Mouse (Mus musculus) embryo, embryonic 10 days (tissue): ENCODE data around the gene Gm853.
"Not testable (repeated sequence)": the region's sequence is repeated elsewhere in the genome, so short reads cannot be mapped to it uniquely, and the experiment has no call there.

Source experiments
- DNase-seq: peaks from one replicate; pipeline ENCODE4 v3.0.0-alpha.2; 2015; ENCODE audit warnings: low spot score

Gm853 gene

GRCm38 (mm10) chr4:130222179-130222578, at the start of gene Gm853:
Gene Gm853 (minus strand): TSS chr4:130222401.
- no peak for DNase-seq

- no peak for DNase-seq
Measured at GRCm38 (mm10) chr4:130270611-130271347, 48.6 kb upstream of the Gm853 start.

- DNase-seq, result no peak
Measured at GRCm38 (mm10) chr4:130270089-130270488, 47.9 kb upstream of the Gm853 start.

- no peak for DNase-seq
Measured at GRCm38 (mm10) chr4:130268736-130269135, 46.5 kb upstream of the Gm853 start.

GRCm38 (mm10) chr4:130267069-130267468, 44.9 kb upstream of the Gm853 start:
- DNase-seq, result no peak

GRCm38 (mm10) chr4:130266601-130267000, 44.4 kb upstream of the Gm853 start:
- DNase-seq, result peak; percentile 56

- peak; percentile 82 for DNase-seq
Measured at GRCm38 (mm10) chr4:130264698-130265349, 42.6 kb upstream of the Gm853 start.

GRCm38 (mm10) chr4:130264131-130264530, 41.9 kb upstream of the Gm853 start:
- DNase-seq, result no peak

GRCm38 (mm10) chr4:130260406-130260805, 38.2 kb upstream of the Gm853 start:
- DNase-seq, result no peak

- peak; percentile 49 for DNase-seq
Measured at GRCm38 (mm10) chr4:130252441-130253157, 30.4 kb upstream of the Gm853 start.

- DNase-seq, result no peak
Measured at GRCm38 (mm10) chr4:130251763-130252162, 29.6 kb upstream of the Gm853 start.

- no peak for DNase-seq
Measured at GRCm38 (mm10) chr4:130251172-130251705, 29.0 kb upstream of the Gm853 start.

- DNase-seq, result no peak
Measured at GRCm38 (mm10) chr4:130248636-130249035, 26.4 kb upstream of the Gm853 start.

GRCm38 (mm10) chr4:130246132-130246531, 23.9 kb upstream of the Gm853 start:
- DNase-seq, result peak; percentile 93

- no peak for DNase-seq
Measured at GRCm38 (mm10) chr4:130244749-130245148, 22.5 kb upstream of the Gm853 start.

- DNase-seq, result not testable (repeated sequence)
Measured at GRCm38 (mm10) chr4:130243621-130244020, 21.4 kb upstream of the Gm853 start.

- no peak for DNase-seq
Measured at GRCm38 (mm10) chr4:130242956-130243355, 20.8 kb upstream of the Gm853 start.

GRCm38 (mm10) chr4:130240695-130241094, 18.5 kb upstream of the Gm853 start:
- DNase-seq, result peak; percentile 20

- DNase-seq, result no peak
Measured at GRCm38 (mm10) chr4:130237607-130238006, 15.4 kb upstream of the Gm853 start.

GRCm38 (mm10) chr4:130236361-130236760, 14.2 kb upstream of the Gm853 start:
- peak; percentile 25 for DNase-seq

- DNase-seq, result no peak
Measured at GRCm38 (mm10) chr4:130224071-130224470, 1.9 kb upstream of the Gm853 start.

- no peak for DNase-seq
Measured at GRCm38 (mm10) chr4:130220176-130220575, 2.0 kb downstream of the Gm853 start.

GRCm38 (mm10) chr4:130215392-130215791, 6.8 kb downstream of the Gm853 start:
- DNase-seq, result no peak
